Mouse (Mus musculus) CD4-positive naive resting alpha-beta T cell, adult 57 days (primary cell): ENCODE data around the gene C730034F03Rik. TPM values are rescaled to one million over a fixed set of nuclear protein-coding genes. Genes with fewer than 3 reads are reported as not detected.

Experiments
- total RNA-seq: library from RNA; stranded (reverse); gene quantifications from one replicate; pipeline ENCODE4 v1.2.4, GENCODE M21; 2023

C730034F03Rik gene
- total RNA-seq: 9.0 TPM

GRCm38 (mm10) chr15:89429352-89430221 is at the start of gene C730034F03Rik, which contains the start of the genes Gm44502 and Chkb:
C730034F03Rik (plus strand) TSS chr15:89429589.
Gm44502 (minus strand) TSS chr15:89429696.
Chkb (minus strand) TSS chr15:89429908.

GRCm38 (mm10) chr15:89384617-89385016 is 44.8 kb upstream of the C730034F03Rik start, which contains the start of gene Klhdc7b:
Klhdc7b (plus strand) TSS chr15:89384917.

GRCm38 (mm10) chr15:89410118-89410517 is 19.3 kb upstream of the C730034F03Rik start, which contains the start of gene Syce3:
Syce3 (minus strand) TSS chr15:89410503.

GRCm38 (mm10) chr15:89425711-89426121 is 3.7 kb upstream of the C730034F03Rik start, which contains the start of gene Cpt1b:
Cpt1b (minus strand) TSS chr15:89425863.

GRCm38 (mm10) chr15:89453865-89454478 is 24.6 kb downstream of the C730034F03Rik start, which contains the start of gene Mapk8ip2:
Mapk8ip2 (plus strand) TSS chr15:89453913.

GRCm38 (mm10) chr15:89477091-89477491 is 47.7 kb downstream of the C730034F03Rik start, which contains the start of gene Arsa:
Arsa (minus strand) TSS chr15:89477425.

Other genes with a start within 250 kb of the C730034F03Rik start
- gene Plxnb2, start 248.8 kb upstream of the C730034F03Rik start, total RNA-seq: 2.9 TPM
- gene Dennd6b, start 233.1 kb upstream of the C730034F03Rik start, total RNA-seq: 24.3 TPM
- gene Ppp6r2, start 218.0 kb upstream of the C730034F03Rik start, total RNA-seq: 42.9 TPM
- gene Sbf1, start 114.3 kb upstream of the C730034F03Rik start, total RNA-seq: 416 TPM
- not detected for gene Adm2, start 106.9 kb upstream of the C730034F03Rik start, total RNA-seq
- gene Miox, start 95.2 kb upstream of the C730034F03Rik start, total RNA-seq: not detected
- 52.1 TPM for gene Lmf2, start 73.9 kb upstream of the C730034F03Rik start, total RNA-seq
- gene Ncaph2, start 73.9 kb upstream of the C730034F03Rik start, total RNA-seq: 133 TPM
- 18.3 TPM for gene Sco2, start 55.7 kb upstream of the C730034F03Rik start, total RNA-seq
- gene Tymp, start 52.5 kb upstream of the C730034F03Rik start, total RNA-seq: 0.50 TPM
- gene Odf3b, start 50.3 kb upstream of the C730034F03Rik start, total RNA-seq: 1.7 TPM
- not detected for gene Klhdc7b, start 44.7 kb upstream of the C730034F03Rik start, total RNA-seq
- gene Syce3, start 19.1 kb upstream of the C730034F03Rik start, total RNA-seq: not detected
- 2.2 TPM for gene Cpt1b, start 3.7 kb upstream of the C730034F03Rik start, total RNA-seq
- gene Gm44502, start 107 bp downstream of the C730034F03Rik start, total RNA-seq: 2.9 TPM
- 194 TPM for gene Chkb, start 319 bp downstream of the C730034F03Rik start, total RNA-seq
- not detected for gene Mapk8ip2, start 24.3 kb downstream of the C730034F03Rik start, total RNA-seq
- 13.7 TPM for gene Arsa, start 47.8 kb downstream of the C730034F03Rik start, total RNA-seq
- 1.0 TPM for gene Shank3, start 70.0 kb downstream of the C730034F03Rik start, total RNA-seq
- gene Acr, start 138.7 kb downstream of the C730034F03Rik start, total RNA-seq: not detected
- gene Rabl2, start 162.3 kb downstream of the C730034F03Rik start, total RNA-seq: 0.68 TPM